Mouse (Mus musculus): ENCODE data around the gene Ect2. TPM values are rescaled to one million over a fixed set of nuclear protein-coding genes. Genes with fewer than 3 reads are reported as not detected.

The Ect2 gene
- total and polyA plus RNA-seq, 3 experiments, result 22.6 to 48.5 (median 31.5) TPM

DNA sequence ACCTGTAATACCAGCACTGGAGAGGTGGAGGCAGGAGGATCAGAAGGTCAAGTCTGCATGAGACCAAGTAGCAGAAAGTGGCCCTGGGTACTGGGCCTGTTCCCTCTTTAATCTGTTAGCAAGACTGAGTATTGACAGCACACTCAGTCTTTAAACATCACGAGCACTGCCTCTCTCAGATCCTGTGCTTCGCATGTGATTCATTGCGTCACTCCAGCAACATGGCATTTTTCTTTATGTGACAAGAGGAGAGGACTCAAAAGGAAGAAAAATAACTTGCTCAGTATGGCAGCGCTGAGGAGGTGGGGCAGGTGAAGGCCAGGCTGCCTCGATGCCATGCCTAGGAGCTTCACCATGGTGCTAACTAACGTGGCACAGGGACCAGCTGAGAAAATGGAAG, 38.2 kb upstream of the Ect2 start:
- TF ChIP-seq CTCF (IDR thresholded peaks at IDR 0.05 in 2 of 3, conservative IDR thresholded peaks at IDR 0.05 in 1 of 3; ENCODE audit: control insufficient read depth in 1 of 3, insufficient read depth in 1 of 3, low read depth in 2 of 3, low read length in 3 of 3, poor library complexity in 1 of 3, severe bottlenecking in 1 of 3) (no peak), MYC (IDR thresholded peaks at IDR 0.05; ENCODE audit: low read depth, low read length) (no peak), BHLHE40 (IDR thresholded peaks at IDR 0.05; ENCODE audit: borderline replicate concordance, low read depth, low read length) (no peak), NELFE (IDR thresholded peaks at IDR 0.05; ENCODE audit: low read depth, low read length) (no peak), SIN3A (IDR thresholded peaks at IDR 0.05; ENCODE audit: low read length) (no peak), HCFC1 (IDR thresholded peaks at IDR 0.05; ENCODE audit: low read depth, low read length) (no peak), E2F4 (IDR thresholded peaks at IDR 0.05; ENCODE audit: borderline replicate concordance, low read depth, low read length) (no peak), MAX (IDR thresholded peaks at IDR 0.05; ENCODE audit: low read length) (no peak), TBP (IDR thresholded peaks at IDR 0.05; ENCODE audit: low read depth, low read length) (no peak), SMC3 (IDR thresholded peaks at IDR 0.05; ENCODE audit: low read depth, low read length) (no peak)
- H3K4me3 ChIP-seq (ENCODE audit: control insufficient read depth in 1 of 2, insufficient read depth in 1 of 2, low read depth in 2 of 2, low read length in 2 of 2), result no peak overlapping the region
- no peak for DNase-seq (ENCODE audit: low read depth, low spot score)
- no peak overlapping the region for H3K9ac ChIP-seq (ENCODE audit: control insufficient read depth, low read depth, low read length, poor library complexity, severe bottlenecking)
- peaks cover 7 to 31% of the 10 kb centered on the region in 2 experiments for H3K4me1 ChIP-seq (ENCODE audit: control insufficient read depth in 1 of 2, insufficient read depth in 2 of 2, low read length in 2 of 2)
- peaks cover 0 to 21% of the 10 kb centered on the region in 2 experiments; a peak in 2 of 4 replicates for H3K36me3 ChIP-seq (ENCODE audit: control insufficient read depth in 1 of 2, insufficient read depth in 2 of 2, low read length in 2 of 2)
- H3K27ac ChIP-seq (ENCODE audit: control insufficient read depth, low read depth, low read length), result no peak overlapping the region
- H3K27me3 ChIP-seq (ENCODE audit: control insufficient read depth in 1 of 2, insufficient read depth in 2 of 2, low read length in 2 of 2), result no peaks in the 10 kb centered on the region
- no peaks in the 10 kb centered on the region for H3K79me2 ChIP-seq (ENCODE audit: control insufficient read depth, insufficient read depth, low read length, poor library complexity)
- H3K9me3 ChIP-seq (replicated peaks; ENCODE audit: insufficient read depth, low read length), result no peaks in the 10 kb centered on the region

DNA sequence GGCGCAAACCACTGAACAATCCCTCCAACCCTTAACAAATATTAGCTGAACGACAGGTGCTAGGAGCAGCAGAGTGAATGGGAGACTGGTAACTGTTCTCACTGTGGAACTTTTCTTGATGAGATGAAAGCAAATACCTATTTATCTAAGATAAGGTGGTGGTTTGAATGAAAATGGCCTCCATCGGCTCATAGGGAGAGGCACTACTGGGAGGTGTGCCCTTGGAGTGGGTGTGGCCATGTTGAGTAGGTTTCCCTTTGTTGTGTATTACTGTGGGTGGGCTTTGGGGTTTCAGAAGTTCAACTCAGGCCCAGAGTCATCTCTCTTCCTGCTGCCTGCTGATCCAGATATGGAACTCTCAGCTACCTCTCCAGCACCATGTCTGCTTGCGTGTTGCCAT, 37.2 kb upstream of the Ect2 start:
- no peak overlapping the region for H3K9ac ChIP-seq (ENCODE audit: control insufficient read depth, low read depth, low read length, poor library complexity, severe bottlenecking)
- no peak for TF ChIP-seq TAL1 (IDR thresholded peaks at IDR 0.05; ENCODE audit: low read length)
- TF ChIP-seq ZMIZ1 (IDR thresholded peaks at IDR 0.05; ENCODE audit: low read depth, low read length), result no peak
- TF ChIP-seq NELFE (IDR thresholded peaks at IDR 0.05; ENCODE audit: low read depth, low read length), result no peak
- TF ChIP-seq USF2 (IDR thresholded peaks at IDR 0.05; ENCODE audit: borderline replicate concordance in 1 of 2, insufficient read depth in 1 of 2, low read depth in 1 of 2, low read length in 2 of 2), result no peak
- no peak for TF ChIP-seq UBTF (IDR thresholded peaks at IDR 0.05; ENCODE audit: borderline replicate concordance, insufficient read depth, low read depth, low read length)
- DNase-seq (ENCODE audit: low read depth, low spot score), result no peak
- no peaks in the 10 kb centered on the region for H3K9me3 ChIP-seq (replicated peaks; ENCODE audit: insufficient read depth, low read length)
- peaks cover 0 to 21% of the 10 kb centered on the region in 2 experiments; a peak in 2 of 4 replicates for H3K36me3 ChIP-seq (ENCODE audit: control insufficient read depth in 1 of 2, insufficient read depth in 2 of 2, low read length in 2 of 2)
- H3K27me3 ChIP-seq (ENCODE audit: control insufficient read depth in 1 of 2, insufficient read depth in 2 of 2, low read length in 2 of 2), result no peaks in the 10 kb centered on the region
- no peak overlapping the region for H3K4me3 ChIP-seq (ENCODE audit: control insufficient read depth in 1 of 2, insufficient read depth in 1 of 2, low read depth in 2 of 2, low read length in 2 of 2)
- H3K79me2 ChIP-seq (ENCODE audit: control insufficient read depth, insufficient read depth, low read length, poor library complexity), result no peaks in the 10 kb centered on the region
- peaks cover 7 to 31% of the 10 kb centered on the region in 2 experiments for H3K4me1 ChIP-seq (ENCODE audit: control insufficient read depth in 1 of 2, insufficient read depth in 2 of 2, low read length in 2 of 2)
- no peak overlapping the region for H3K27ac ChIP-seq (ENCODE audit: control insufficient read depth, low read depth, low read length)

All from MEL (cell line).